Comparison of ENCODE assay signal across 8 mouse cellular contexts in the genomic region with DNA sequence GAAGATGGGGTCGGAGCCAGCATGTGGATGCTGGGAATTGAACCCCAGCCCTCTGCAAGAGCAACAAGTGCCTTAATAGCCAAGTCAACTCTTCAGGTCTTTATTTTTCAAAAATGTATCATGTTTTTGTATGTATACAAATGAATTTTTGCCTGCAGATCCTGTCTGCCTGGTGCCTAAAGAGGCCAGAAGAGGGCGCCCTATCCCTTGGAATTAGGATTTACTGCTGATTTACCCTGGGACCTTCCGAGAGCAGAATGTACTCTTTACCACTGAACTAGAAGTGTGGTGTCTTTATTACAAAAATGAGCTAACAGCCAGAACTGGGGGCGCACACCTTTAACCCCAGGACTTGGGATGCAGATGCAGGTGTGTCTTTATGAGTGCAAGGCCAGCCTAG. TPM values are rescaled to one million over a fixed set of nuclear protein-coding genes. Genes with fewer than 3 reads are reported as not detected.
A peak's percentile ranks its signal among the peaks of the same experiment; 100 is the strongest.
DNase-seq lines count a peak whose midpoint lies in the region; ATAC-seq lines count a peak whose summit lies in the region.

No protein-coding gene starts in this region.

- peak; percentile 69 for DNase-seq in cerebellum, adult 11 months
- DNase-seq in R1 (ENCODE audit: low read depth, low spot score), result peak; percentile 68
- DNase-seq in cerebellum, postnatal 36 days, result peak; percentile 70 to 80
- DNase-seq in gastrocnemius, postnatal 36 days, result peak; percentile 31
- DNase-seq in layer of hippocampus, adult 9-11 months, result peak; percentile 49
- peak; percentile 37 to 78 for DNase-seq in lung, postnatal 4 days
- DNase-seq in spleen, postnatal 14 days (ENCODE audit: low spot score in 2 of 2), result peak; percentile 35 to 73

- intact Hi-C loops in gastrocnemius, postnatal 36 days (cut with DNase I), result loop anchor here (2.0 to 5.0 kb wide), 2 partner anchors 73 to 215 kb away; a partner anchor contains a TSS

- no peak for ATAC-seq in cerebellum, adult (ENCODE audit: insufficient number of reproducible peaks, low FRiP score, low TSS enrichment)

RNA-seq across cellular contexts. Expression of a gene that starts 13.4 kb away (rescaled TPM):
- total RNA-seq in gastrocnemius, postnatal 36 days (2021), result not detected

RNA-seq across cellular contexts. Expression of a gene that starts 20.1 kb away (rescaled TPM):
- 10 to 100 TPM; 71.0 to 74.4 TPM for total RNA-seq in gastrocnemius, postnatal 36 days (2021)
